ENCODE assay signal across 8 mouse cellular contexts in genomic region chr12:117412257-117412656, GRCm38 (mm10).
A peak's percentile ranks its signal among the peaks of the same experiment; 100 is the strongest.
DNase-seq lines count a peak whose midpoint lies in the region; ATAC-seq lines count a peak whose summit lies in the region.

No protein-coding gene starts in this region.

- no peak for ATAC-seq in inflammation-experienced regulatory T-cells, adult 6 months

- DNase-seq in cerebellum, postnatal 14 days: peak; percentile 21 to 31
- no peak for DNase-seq in cerebellum, postnatal 36 days
- peak; percentile 29 for DNase-seq in right cerebral cortex, adult 18-20 months
- no peak for DNase-seq in right cerebral cortex, postnatal 36 days (ENCODE audit: low spot score in 2 of 2)
- peak; percentile 35 to 54 for DNase-seq in lung, adult 18-20 months
- no peak for DNase-seq in ovary, adult 18-20 months (ENCODE audit: low spot score)
- DNase-seq in MN1 (ENCODE audit: low spot score): no peak

Comparison
In these comparisons a context has a peak if more than half of its experiments do, and no peak if none do; other contexts are left out.
1. DNase-seq: peak in cerebellum, postnatal 14 days (2 of 2), right cerebral cortex, adult 18-20 months (single experiment) and lung, adult 18-20 months (2 of 2); none in cerebellum, postnatal 36 days (0 of 2), right cerebral cortex, postnatal 36 days (0 of 2), ovary, adult 18-20 months (single experiment) and MN1 (single experiment).